In genomic region chr11:115247240-115247639, GRCm38 (mm10) we compare ENCODE assay signal across 18 mouse cellular contexts. TPM values are rescaled to one million over a fixed set of nuclear protein-coding genes. Genes with fewer than 3 reads are reported as not detected.
"Had no signal": no experiment of that assay in that cellular context is flagged by ENCODE, and none has a peak within 500 bp of the region (broad histone marks: within the 10 kb centered on the region; RNA-seq: fewer than 3 reads in every experiment).

No protein-coding gene starts in this region.

- H3K27ac ChIP-seq: limb, embryonic 10.5 days; liver, embryonic 15.5 days; midbrain, embryonic 13.5 days; stomach, postnatal 0 days had no signal

- DNase-seq: kidney, adult 18-20 months; kidney, postnatal 10 days; lung, adult 2 months; lung, postnatal 36 days; right cerebral cortex, postnatal 14 days; thymus, adult 18-20 months; thymus, postnatal 25 days had no signal

- H3K36me3 ChIP-seq: liver, embryonic 15.5 days had no signal

- H3K4me3 ChIP-seq: limb, embryonic 10.5 days; liver, embryonic 15.5 days; midbrain, embryonic 13.5 days had no signal

RNA-seq across cellular contexts. Expression of gene Grin2c, which starts 19.8 kb away (rescaled TPM):
- total RNA-seq: megakaryocyte progenitor cell, adult 5-6 weeks had no signal
- polyA plus RNA-seq: kidney, embryonic 14.5 days; stomach, postnatal 0 days had no signal

RNA-seq across cellular contexts. Expression of gene Otop2, which starts 59.7 kb away (rescaled TPM):
- total RNA-seq: layer of hippocampus, postnatal 14 days; megakaryocyte progenitor cell, adult 5-6 weeks; neutrophil, adult 5-6 weeks had no signal
- polyA plus RNA-seq: limb, embryonic 10.5 days; liver, embryonic 11.5 days; liver, embryonic 15.5 days; lung, postnatal 0 days; midbrain, embryonic 13.5 days; urinary bladder, adult 2 months had no signal
